Mouse (Mus musculus) neural tube, embryonic 15.5 days (tissue): ENCODE results near the gene Ptpa. TPM values are rescaled to one million over a fixed set of nuclear protein-coding genes. Genes with fewer than 3 reads are reported as not detected.
A peak's percentile ranks its signal among the peaks of the same experiment; 100 is the strongest.

Experiments used
- ATAC-seq: fragments of 200-750 bp; cut with Nextera tagmentation; 2 replicates; pipeline ENCODE4 v1.8.0; 2017; ENCODE audit warnings: mild to moderate bottlenecking, moderate TSS enrichment, moderate library complexity; ENCODE audit not compliant: low FRiP score
- H3K27ac ChIP-seq: fragments of 300-500 bp; sonication (generic); replicated peaks from 2 replicates; pipeline ENCODE4 v1.5.1; 2015; ENCODE audit warnings: mild to moderate bottlenecking, inconsistent platforms
- H3K27me3 ChIP-seq: fragments of 300-500 bp; sonication (generic); replicated peaks from 2 replicates; pipeline ENCODE4 v1.6.1; 2015; ENCODE audit warnings: inconsistent platforms
- H3K36me3 ChIP-seq: fragments of 300-500 bp; sonication (generic); 2 replicates; pipeline ENCODE4 v1.6.1; 2015; ENCODE audit warnings: inconsistent platforms
- H3K4me1 ChIP-seq: fragments of 300-500 bp; sonication (generic); 2 replicates; pipeline ENCODE4 v1.6.1; 2015; ENCODE audit warnings: inconsistent platforms
- H3K4me2 ChIP-seq: fragments of 300-500 bp; sonication (generic); 2 replicates; pipeline ENCODE4 v1.6.1; 2015; ENCODE audit warnings: inconsistent platforms, mild to moderate bottlenecking, moderate library complexity
- H3K4me3 ChIP-seq: fragments of 300-500 bp; sonication (generic); replicated peaks from 2 replicates; pipeline ENCODE4 v1.5.1; 2015; ENCODE audit warnings: mild to moderate bottlenecking, inconsistent platforms
- H3K9ac ChIP-seq: fragments of 300-500 bp; sonication (generic); replicated peaks from 2 replicates; pipeline ENCODE4 v1.6.1; 2015; ENCODE audit warnings: mild to moderate bottlenecking, inconsistent platforms
- H3K9me3 ChIP-seq: fragments of 300-500 bp; sonication (generic); replicated peaks from 2 replicates; pipeline ENCODE4 v1.6.1; 2016; ENCODE audit warnings: inconsistent platforms
- WGBS: fragments of 180-500 bp; shearing (Covaris S2); methylation state at CpG from one replicate; pipeline ENCODE4 v1.1.7; 2015; ENCODE audit warnings: mixed read lengths; 5-methylcytosine and 5-hydroxymethylcytosine counted together
- polyA plus RNA-seq: library from polyadenylated mRNA; unstranded; fragments of >200 nt; fragmentation: Nextera tagmentation; extraction: Ambion mirVana; gene quantifications from 2 replicates; pipeline ENCODE4 v1.2.1, GENCODE M21; 2015

Ptpa gene
- 138 and 145 TPM in 2 replicates for polyA plus RNA-seq

DNA sequence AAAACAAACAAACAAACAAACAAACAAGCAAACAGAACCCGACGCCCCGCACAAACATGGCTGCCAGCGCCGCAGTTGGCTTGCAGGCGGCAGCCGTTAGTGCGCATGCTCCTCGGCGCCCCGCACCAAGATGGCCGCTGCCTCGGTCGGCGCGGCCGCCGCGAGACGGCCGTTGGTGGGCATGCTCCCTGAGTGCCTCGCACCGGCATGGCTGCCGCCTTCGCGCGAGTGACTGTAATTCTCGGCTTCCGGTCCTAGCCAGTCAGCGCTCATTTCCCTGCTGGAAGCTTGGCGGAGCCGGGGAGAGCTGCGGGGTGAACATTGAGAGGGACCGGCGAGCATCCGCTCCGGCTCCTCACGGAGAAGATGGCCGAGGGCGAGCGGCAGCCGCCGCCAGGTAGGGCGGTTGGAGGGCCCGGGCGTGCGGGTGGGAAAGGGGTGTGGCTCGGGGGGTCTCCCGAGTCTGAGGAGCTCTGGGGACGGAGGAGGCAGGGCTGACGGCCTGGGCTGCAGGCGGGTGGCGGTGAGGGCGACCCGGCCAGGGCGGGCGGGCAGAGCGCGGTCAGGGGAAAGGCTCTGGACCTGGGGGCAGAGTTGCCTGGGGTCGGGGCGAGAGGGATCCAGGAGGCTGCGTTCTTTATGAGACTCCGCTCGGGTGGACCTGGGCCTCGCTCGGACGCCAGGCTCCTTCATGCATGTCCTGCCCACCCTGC is at the start of gene Ptpa:
Gene Ptpa (plus strand): TSS at position 104 of the 713 bp plus-strand sequence.
- Histone ChIP-seq H3K4me1 (peaks cover 59% of the 10 kb centered on the region), H3K27ac (peak within 1 kb of the TSS; percentile 98), H3K36me3 (peaks cover 18% of the 10 kb centered on the region), H3K27me3 (no peaks in the 10 kb centered on the region), H3K4me2 (peak within 1 kb of the TSS; percentile 62), H3K9me3 (no peaks in the 10 kb centered on the region), H3K4me3 (peak within 1 kb of the TSS; percentile 91), H3K9ac (peak within 1 kb of the TSS; percentile 88)
- ATAC-seq = peak; percentile 94
- under 1% methylated on average over 60 of the region's 67 CpGs for WGBS

DNA sequence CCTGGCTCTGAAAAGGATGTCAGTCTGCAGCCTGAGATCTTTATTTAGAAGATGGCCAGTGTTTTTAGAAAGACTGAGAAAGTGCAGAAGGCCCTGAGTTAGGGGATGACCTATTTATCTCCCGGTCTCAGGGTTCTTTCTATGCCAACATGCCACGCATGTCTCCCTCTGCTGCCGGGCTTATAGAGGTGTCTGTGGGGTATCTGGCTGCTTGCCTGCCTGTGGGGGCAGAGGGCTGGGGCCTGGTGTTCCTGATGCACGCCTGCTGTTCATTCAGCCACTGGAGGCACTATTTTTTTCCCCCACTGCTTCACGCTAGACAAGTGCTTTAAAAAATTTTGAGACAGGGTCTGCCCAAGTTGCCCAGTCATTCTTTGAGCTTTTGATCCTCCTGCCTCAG is 49.6 kb upstream of the Ptpa start:
- Histone ChIP-seq H3K27ac (no peak overlapping the region), H3K4me1 (peaks cover 22% of the 10 kb centered on the region), H3K9me3 (no peaks in the 10 kb centered on the region), H3K36me3 (peaks cover 39% of the 10 kb centered on the region), H3K4me2 (no peak overlapping the region), H3K9ac (no peak overlapping the region), H3K27me3 (no peaks in the 10 kb centered on the region), H3K4me3 (no peak overlapping the region)
- ATAC-seq = no peak
- 69% methylated on average over 5 of the region's 5 CpGs for WGBS

DNA sequence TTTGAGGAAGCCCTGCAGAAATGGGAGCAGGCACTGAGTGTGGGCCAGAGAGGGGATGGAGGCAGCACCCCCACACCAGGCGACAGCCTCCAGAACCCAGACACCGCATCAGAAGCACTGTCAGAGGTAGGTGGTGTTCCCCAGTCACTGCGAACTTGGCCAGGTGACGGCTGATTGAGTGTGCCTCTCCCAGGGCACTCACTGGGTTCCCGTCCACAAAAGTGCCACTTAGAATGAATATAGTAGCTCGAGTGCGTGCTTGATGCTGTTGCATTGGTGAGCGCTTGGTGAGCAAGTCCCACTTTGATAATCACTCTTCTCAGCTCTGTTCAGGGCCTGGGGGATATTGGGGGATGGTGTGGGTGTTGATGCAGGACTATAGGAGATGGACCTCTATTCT is 44.3 kb upstream of the Ptpa start:
- Histone ChIP-seq H3K27me3 (no peaks in the 10 kb centered on the region), H3K9ac (no peak overlapping the region), H3K36me3 (peaks cover 84% of the 10 kb centered on the region), H3K4me3 (no peak overlapping the region), H3K4me1 (no peaks in the 10 kb centered on the region; the same call in 1 of the 2 replicates), H3K27ac (no peak overlapping the region), H3K9me3 (no peaks in the 10 kb centered on the region), H3K4me2 (no peak overlapping the region)
- WGBS = 96% methylated on average over 8 of the region's 8 CpGs
- ATAC-seq = no peak

DNA sequence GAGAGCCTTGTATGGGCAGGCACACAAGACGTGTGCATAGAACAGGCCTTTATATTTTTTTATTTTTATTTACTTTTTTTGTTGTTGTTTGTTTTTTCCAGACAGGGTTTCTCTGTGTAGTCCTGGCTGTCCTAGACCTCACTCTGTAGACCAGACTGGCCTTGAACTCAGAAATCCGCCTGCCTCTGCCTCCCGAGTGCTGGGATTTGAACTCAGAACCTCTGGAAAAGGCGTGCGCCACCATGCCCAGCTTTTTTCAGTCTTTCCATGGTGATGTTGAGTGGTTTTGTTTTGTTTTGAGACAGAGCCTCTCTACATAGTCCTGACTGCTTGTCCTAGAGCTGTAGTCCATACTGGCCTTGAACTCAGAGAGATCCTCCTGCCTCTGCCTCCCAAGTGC is 43.1 kb upstream of the Ptpa start:
- WGBS = 94% methylated on average over 5 of the region's 5 CpGs
- no peak overlapping the region for H3K4me3 ChIP-seq
- ATAC-seq = no peak
- no peaks in the 10 kb centered on the region for H3K4me1 ChIP-seq
- no peak overlapping the region for H3K4me2 ChIP-seq
- H3K27me3 ChIP-seq = no peaks in the 10 kb centered on the region
- H3K36me3 ChIP-seq = peaks cover 91% of the 10 kb centered on the region
- H3K9me3 ChIP-seq = no peaks in the 10 kb centered on the region
- no peak overlapping the region for H3K9ac ChIP-seq
- no peak overlapping the region for H3K27ac ChIP-seq

DNA sequence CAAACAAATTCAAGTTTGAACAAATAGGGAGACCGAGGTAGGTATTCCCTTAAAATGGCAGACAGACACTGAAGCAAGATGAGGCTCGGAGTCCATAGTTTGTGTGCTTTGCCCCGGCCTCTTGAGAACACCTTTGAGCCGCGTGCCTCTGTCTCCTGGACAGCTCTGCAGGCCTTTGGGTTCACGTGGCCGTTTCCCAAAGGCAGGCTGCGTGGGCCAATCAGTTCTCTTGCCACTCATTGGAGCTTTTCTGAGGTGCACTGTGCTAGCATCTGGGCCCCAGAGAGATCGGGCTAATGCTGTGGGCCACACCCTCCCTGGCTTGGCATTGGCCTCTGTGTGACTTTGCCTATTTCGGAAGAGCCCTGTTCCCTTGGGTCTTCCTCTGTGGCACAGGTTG is 39.9 kb upstream of the Ptpa start:
- Histone ChIP-seq H3K9ac (no peak overlapping the region), H3K4me1 (no peaks in the 10 kb centered on the region), H3K9me3 (no peaks in the 10 kb centered on the region), H3K36me3 (peaks cover 87% of the 10 kb centered on the region), H3K4me2 (no peak overlapping the region), H3K4me3 (no peak overlapping the region), H3K27ac (no peak overlapping the region), H3K27me3 (no peaks in the 10 kb centered on the region)
- 96% methylated on average over 10 of the region's 10 CpGs for WGBS
- no peak for ATAC-seq

DNA sequence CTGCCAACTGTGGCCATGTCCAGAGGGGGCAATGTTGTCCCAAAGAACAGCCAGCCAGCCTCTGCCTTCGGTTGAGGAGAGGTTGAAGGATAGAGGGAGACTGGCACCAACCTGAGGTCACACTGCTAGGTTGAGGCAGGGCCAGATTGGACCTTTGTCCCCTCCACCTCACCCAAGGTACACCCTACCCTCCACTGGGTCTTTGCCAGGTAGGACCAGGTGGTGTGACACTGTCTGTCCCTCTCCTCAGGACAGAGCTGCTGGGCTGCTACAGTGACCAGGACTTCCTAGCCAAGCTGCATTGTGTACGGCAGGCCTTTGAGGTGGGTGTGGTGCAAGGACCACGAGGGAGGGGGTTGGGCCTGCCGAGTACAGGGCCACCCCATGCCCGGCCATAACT is 38.1 kb upstream of the Ptpa start:
- Histone ChIP-seq H3K4me2 (no peak overlapping the region), H3K4me1 (no peaks in the 10 kb centered on the region), H3K4me3 (no peak overlapping the region), H3K9ac (no peak overlapping the region), H3K36me3 (peaks cover 88% of the 10 kb centered on the region), H3K27me3 (no peaks in the 10 kb centered on the region), H3K27ac (no peak overlapping the region), H3K9me3 (no peaks in the 10 kb centered on the region)
- 92% methylated on average over 5 of the region's 5 CpGs for WGBS
- ATAC-seq = no peak

DNA sequence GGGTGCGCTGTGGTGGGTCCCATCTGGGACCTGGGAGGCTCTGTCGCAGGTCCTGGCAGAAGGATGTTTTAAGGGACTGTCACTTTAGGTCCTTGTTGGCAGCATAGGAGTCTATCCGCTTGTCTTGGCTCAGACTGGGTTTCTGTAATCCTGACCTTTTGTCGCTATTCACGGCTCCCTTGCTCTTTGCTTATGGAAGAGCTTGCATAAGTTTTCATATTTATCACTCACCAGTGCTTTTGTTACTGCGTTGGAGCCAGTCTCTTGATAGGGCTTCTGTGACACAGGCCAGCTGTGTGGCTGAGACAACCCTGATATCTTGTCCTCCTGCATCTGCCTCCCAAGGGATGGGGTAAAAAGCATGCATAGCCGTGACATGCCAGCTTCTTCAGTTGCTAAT is 36.5 kb upstream of the Ptpa start:
- H3K9ac ChIP-seq = no peak overlapping the region
- WGBS = 90% methylated on average over 7 of the region's 7 CpGs
- no peak overlapping the region for H3K27ac ChIP-seq
- H3K4me3 ChIP-seq = no peak overlapping the region
- no peak for ATAC-seq
- H3K4me2 ChIP-seq = no peak overlapping the region
- no peaks in the 10 kb centered on the region for H3K4me1 ChIP-seq
- H3K9me3 ChIP-seq = no peaks in the 10 kb centered on the region
- H3K36me3 ChIP-seq = peaks cover 89% of the 10 kb centered on the region
- H3K27me3 ChIP-seq = no peaks in the 10 kb centered on the region

DNA sequence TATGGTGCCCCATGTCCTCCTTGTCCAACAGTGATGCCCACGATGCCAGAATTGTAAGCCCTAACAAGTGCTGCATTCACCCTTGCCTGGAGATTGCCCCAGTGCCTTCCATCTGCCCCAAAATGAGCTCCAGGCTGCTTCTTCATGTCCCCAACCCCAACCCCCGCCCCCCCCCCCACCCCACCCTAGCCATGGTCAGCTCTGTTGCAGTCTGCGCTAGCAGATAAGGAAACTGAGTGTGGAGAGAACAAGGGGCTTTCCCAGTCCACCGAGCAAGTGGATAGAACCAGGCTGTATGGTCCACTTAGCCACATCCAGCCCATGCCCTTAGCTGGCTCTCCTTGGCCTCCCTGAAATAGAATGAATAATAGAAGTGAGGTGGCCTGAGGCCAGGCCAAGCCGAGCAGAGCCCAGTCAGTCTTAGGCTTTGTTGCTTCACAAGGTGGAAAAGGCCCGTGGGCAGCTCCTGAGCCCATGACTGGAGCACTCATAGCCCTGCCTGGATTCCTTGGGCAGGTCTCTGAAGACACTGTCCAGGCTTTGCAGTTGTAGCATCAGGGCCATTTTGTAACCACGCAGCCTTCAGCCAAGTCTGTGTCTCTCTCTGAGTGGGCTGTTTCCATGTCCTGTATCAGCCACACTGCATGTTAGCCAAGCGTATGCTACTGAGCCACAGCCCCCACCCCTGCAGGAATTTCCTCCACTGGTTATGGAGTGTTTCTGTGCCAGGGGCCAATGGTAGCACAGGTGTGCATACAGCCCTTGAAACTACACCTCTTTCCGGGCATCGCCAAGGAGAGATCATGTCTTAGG is 35.1 kb upstream of the Ptpa start:
- Histone ChIP-seq H3K4me1 (no peaks in the 10 kb centered on the region), H3K27ac (no peak overlapping the region), H3K36me3 (peaks cover 93% of the 10 kb centered on the region), H3K27me3 (no peaks in the 10 kb centered on the region), H3K4me2 (no peak overlapping the region), H3K4me3 (no peak overlapping the region), H3K9ac (no peak overlapping the region), H3K9me3 (no peaks in the 10 kb centered on the region)
- ATAC-seq = no peak
- 93% methylated on average over 10 of the region's 10 CpGs for WGBS

DNA sequence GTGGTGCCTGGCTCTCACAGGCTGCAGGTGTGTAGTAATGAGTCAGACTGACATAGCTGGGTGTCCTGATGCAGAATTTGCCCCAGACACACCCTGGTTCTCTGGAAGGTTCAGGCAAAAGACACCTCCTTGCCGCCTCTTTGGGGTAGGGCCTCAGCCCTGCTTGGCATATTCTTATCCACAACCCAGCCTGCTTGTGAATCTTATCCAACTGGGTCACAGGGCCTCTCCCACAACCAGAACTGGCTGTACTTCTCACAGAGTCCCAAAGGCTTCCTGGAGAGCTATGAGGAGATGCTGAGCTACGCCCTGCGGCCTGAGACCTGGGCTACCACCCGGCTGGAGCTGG is 34.5 kb upstream of the Ptpa start:
- Histone ChIP-seq H3K4me2 (no peak overlapping the region), H3K9ac (no peak overlapping the region), H3K9me3 (no peaks in the 10 kb centered on the region), H3K36me3 (peaks cover 89% of the 10 kb centered on the region), H3K27ac (no peak overlapping the region), H3K4me1 (no peaks in the 10 kb centered on the region), H3K4me3 (no peak overlapping the region), H3K27me3 (no peaks in the 10 kb centered on the region)
- WGBS = 95% methylated on average over 4 of the region's 4 CpGs
- ATAC-seq = no peak

DNA sequence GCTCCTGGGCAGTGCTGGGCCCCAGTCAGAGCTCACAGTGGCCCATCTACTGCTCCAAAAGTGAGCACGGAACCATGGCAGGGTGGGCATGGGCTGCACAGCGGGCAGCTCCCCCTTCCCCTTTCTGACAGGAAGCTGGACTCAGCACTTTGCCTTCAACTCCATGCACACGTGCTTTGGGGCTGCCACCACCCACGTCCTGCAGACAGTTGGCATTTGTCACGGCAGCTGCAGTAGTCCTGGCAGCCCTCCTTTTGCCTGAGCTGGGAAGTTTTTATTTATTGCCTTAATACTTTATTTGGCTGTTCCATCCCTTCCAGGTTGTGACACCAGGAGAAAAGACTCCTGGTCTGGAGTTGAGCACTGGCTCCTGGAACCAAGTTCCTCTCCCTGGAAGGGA is 31.0 kb upstream of the Ptpa start:
- H3K27ac ChIP-seq = no peak overlapping the region
- H3K4me2 ChIP-seq = no peak overlapping the region
- ATAC-seq = no peak
- peaks cover 56% of the 10 kb centered on the region for H3K36me3 ChIP-seq
- H3K4me1 ChIP-seq = no peaks in the 10 kb centered on the region
- H3K9ac ChIP-seq = no peak overlapping the region
- no peaks in the 10 kb centered on the region for H3K27me3 ChIP-seq
- no peaks in the 10 kb centered on the region for H3K9me3 ChIP-seq
- WGBS = 78% methylated on average over 5 of the region's 5 CpGs
- H3K4me3 ChIP-seq = no peak overlapping the region

DNA sequence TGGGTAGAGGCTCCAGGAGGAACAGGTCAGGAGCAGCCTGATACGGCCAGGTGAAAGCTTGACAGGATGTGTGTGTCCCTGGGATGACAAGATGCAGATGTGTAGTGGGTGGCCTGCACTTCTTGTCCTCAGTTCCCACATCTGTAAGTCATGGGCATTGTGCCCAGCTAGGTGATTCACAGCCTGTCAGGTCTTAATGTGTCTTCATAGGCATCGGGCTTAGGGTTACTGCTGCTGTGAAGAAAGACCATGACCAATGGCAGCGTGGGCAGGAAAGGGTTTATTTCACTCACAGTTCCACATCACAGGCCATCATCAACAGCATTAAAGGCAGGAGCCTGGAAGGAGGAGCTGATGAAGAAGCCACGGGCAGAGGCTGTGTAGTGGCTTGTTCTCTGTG is 30.2 kb upstream of the Ptpa start:
- 85% methylated on average over 4 of the region's 4 CpGs for WGBS
- no peak for ATAC-seq
- no peak overlapping the region for H3K4me2 ChIP-seq
- H3K27me3 ChIP-seq = no peaks in the 10 kb centered on the region
- no peak overlapping the region for H3K9ac ChIP-seq
- no peak overlapping the region for H3K27ac ChIP-seq
- H3K9me3 ChIP-seq = no peaks in the 10 kb centered on the region
- H3K4me1 ChIP-seq = peaks cover under 1% of the 10 kb centered on the region; the same call in 1 of the 2 replicates
- no peak overlapping the region for H3K4me3 ChIP-seq
- peaks cover 51% of the 10 kb centered on the region for H3K36me3 ChIP-seq

DNA sequence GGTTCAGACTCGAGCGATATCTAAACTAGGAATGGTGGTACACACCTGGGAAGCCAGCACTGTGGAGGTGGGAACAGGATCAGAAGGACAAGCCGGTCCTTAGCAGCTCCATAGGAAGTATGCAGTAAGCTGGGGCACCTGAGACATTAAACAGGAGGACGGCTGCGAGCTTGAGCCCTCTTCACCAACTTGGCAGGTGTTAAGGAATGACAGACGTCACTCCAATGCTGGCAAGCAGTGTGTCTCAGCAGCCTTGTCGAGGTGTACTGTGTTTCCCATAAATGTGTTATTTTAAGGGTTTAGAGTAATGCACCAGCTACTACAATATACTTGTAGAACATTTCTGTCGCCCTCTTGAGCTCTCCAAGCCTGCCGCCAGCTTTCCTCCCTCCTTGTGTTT is 28.9 kb upstream of the Ptpa start:
- no peak overlapping the region for H3K4me3 ChIP-seq
- 90% methylated on average over 9 of the region's 9 CpGs for WGBS
- H3K27me3 ChIP-seq = no peaks in the 10 kb centered on the region
- H3K4me2 ChIP-seq = no peak overlapping the region
- peaks cover 14% of the 10 kb centered on the region for H3K4me1 ChIP-seq
- no peak overlapping the region for H3K9ac ChIP-seq
- peaks cover 38% of the 10 kb centered on the region for H3K36me3 ChIP-seq
- no peaks in the 10 kb centered on the region for H3K9me3 ChIP-seq
- no peak overlapping the region for H3K27ac ChIP-seq
- no peak for ATAC-seq
